Mouse (Mus musculus) 3T3-L1 (cell line): Measurements from ENCODE around the gene Zfp629.
A peak's percentile ranks its signal among the peaks of the same experiment; 100 is the strongest.

ENCODE experiments used
- DNase-seq: peaks from one replicate; pipeline ENCODE4 v3.0.0-alpha.2; 2015; ENCODE audit warnings: low read depth, low spot score

The Zfp629 gene

DNA sequence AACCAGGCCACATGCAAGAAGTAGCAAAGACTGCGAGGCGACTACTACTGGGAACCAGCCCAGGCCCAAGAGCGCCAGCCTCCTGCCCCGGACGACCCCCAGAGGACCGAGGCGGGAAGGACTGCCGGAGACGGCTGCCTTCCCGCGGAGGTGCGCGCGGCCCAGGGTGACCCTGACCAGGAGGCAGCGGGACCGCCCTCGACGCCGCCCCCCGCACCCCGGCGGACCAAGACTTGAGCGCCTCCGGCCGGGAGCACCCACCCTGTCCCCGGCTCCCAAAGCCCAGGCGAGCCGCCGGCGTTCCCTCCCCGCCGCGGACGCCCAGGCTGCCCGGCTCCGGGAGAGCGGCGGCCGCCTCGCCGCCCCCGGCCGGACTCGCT lies 1.1 kb downstream of the Zfp629 start:
- DNase-seq = peak; percentile 36

DNA sequence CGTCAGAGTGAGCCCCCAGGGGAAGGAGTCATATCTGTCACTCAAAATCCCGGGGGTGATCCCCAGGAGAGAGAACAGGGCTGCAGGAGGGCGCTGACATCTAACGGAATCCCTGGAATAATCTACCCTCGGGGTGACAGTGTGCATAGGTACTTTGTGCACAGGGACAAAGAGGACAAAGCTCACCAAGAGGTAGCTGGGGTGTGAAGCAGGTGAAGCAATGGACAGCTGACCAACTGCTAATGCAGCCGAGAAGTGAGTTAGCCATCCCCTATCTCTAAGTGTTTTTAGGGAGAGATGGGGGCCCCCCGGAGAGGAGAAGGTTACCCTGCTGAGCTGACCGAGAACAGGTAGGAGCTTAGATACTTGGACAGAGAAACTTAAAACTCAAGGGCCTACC lies 1.5 kb downstream of the Zfp629 start:
- no peak for DNase-seq

DNA sequence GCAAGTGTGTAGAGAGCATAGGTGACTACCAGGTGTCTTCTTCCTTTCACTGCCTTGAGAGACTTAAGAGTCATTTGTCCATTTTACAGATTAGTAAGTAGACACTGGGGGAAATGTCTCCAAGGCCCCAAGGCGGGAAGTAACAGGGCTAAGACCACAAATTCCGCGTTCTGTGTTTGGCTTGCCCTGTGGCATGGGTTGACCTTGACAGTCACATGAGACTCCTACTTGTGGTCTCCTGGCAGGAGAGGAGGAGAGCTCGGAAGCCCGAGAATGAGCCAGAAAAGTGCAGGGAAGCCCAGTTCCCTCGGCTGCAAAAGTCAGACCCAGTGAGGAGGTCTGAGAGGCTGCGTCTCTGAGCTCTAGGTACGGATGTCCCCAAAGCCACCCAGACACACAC lies 2.1 kb downstream of the Zfp629 start:
- DNase-seq = no peak

DNA sequence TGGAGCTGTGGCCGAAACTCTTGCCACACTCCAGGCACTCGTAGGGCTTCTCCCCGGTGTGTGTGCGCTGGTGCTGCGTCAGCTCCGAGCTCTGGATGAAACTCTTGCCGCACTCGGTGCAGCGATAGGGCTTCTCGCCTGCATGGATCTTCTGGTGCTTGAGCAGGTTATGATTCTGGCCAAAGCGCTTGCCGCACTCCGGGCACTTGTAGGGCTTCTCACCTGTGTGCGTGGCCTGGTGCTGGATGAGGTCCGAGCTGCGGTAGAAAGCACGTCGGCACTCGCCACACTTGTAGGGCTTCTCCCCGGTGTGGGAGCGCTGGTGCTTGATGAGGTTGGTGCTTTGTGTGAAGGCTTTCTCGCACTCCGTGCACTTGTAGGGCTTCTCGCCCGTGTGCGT lies 4.0 kb downstream of the Zfp629 start:
- no peak for DNase-seq

DNA sequence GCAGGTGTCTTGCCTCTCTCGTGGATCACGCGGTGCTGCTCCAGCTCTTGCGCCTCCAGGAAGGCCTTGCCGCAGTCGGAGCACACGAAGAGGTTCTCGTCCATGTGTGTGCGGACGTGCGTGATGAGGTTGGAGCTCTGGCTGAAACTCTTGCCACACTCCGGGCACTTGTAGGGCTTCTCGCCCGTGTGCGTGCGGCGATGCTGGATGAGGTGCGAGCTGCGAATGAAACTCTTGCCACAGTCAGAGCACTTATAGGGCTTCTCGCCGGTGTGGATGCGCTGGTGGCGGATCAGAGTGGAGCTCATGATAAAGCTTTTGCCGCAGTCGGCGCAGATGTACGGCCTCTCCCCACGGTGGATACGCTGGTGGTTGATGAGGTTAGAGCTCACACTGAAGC lies 4.6 kb downstream of the Zfp629 start:
- DNase-seq = no peak

DNA sequence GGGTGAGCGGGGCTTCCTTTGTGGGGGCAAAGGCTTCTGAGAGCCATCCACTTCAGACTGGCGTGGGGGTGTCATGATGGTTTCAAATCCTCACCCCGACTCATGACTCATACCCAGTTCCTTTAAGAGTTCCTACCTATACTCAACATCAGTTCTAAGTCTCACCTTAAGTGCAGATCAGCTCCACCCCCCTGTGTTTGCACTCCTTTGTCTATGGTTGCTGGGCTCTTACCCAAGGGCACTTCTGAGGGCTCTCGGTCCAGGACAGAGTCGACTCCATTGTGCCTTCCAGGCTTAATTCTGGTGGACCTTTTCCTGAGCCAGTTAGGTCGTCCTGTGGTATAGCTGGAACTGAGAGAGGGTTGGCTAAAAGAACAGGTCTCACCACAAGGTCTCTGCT lies 8.4 kb downstream of the Zfp629 start:
- no peak for DNase-seq

DNA sequence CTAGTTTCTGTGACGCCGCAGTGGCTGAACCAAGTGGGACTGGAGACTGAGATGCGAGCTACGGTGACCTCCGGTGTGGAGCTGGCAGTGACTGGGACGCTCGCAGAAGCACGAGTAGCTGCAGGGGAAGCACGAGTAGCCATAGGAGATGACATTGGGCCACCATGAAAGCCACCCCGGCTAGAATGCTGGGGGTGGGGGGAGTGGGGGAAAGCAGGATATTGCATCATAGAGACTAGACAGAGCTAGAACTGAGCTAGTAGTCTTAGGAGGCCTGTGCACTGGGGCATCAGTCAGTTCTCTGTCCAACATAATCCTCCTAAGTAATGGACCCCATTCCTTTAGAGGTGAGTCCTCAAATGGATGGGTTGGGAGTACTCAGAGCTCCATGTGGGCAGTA lies 11.3 kb downstream of the Zfp629 start:
- DNase-seq = no peak

DNA sequence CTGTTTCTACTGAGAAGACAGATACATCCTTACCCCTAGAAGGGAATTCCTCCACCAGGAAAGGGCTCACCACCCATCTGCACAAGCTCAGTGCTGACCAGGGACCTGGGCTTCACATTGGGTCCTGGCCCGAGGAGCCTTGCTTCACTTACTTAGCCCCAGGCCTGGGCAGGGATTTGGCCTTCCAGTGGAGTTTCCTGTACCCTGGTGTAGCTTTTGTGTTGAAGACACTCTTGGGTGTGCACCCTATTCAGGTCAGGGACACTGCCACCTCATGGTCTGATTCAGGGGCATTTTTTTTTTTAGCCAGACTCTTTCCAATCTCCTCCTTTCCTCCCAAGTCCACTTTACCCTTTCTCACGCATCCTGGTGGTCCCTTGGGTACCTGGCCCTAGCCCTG lies 12.7 kb downstream of the Zfp629 start:
- no peak for DNase-seq

DNA sequence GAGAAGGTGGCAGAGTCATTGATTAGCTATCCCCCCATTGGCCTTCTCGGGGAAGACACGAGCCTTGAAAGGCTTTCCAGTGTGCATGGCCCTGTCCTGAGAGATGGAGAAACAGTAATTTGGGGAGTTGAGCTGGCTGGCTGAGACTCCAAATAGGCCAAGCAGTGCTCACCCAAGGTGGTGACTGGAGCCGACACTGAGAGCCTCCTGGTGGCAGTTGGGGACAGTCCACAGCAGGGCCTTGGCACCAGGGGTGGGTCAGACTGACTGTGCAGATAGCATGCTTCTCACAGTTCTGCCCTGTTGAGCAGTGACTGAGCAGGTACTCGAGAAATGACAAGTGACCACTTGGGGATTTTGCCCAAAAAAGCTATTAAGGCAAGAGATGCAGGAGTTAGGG lies 13.9 kb downstream of the Zfp629 start:
- no peak for DNase-seq

DNA sequence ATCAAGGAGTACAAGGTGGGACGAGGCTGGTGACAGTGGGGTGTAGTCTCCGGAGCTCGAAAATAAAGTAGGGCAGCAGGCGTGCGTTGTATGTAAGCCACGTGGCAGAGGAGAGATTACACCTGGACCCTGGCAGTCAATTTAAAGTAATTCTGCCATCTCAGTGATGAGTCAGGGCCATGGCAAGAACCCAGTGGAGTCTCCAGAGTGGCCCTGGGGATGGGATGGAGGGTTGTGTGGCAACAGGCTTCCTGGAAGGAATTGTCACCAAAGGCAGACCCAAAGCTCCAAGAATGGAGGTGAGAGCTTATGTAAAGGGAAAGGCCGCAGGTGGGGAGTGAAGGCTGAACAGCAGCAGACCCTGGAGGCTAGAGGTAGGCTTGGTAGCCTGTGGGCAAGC lies 15.0 kb downstream of the Zfp629 start:
- DNase-seq = no peak

DNA sequence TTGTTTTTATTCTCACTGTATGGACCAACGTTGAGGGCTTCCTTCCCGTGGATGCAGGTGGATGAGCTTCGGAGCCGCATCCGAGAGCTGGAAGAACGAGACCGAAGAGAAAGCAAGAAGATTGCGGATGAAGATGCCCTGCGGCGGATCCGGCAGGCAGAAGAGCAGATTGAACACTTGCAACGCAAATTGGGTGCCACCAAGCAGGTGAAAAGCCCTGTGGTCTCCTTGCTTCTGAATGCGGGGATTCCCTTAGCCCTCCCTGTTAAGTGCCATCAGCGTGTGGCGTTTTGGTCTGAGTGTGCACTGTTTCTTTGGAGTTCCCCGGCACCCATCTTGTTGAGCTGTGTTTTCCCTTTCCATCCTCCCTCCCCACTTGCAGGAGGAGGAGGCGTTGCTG lies 18.9 kb downstream of the Zfp629 start:
- DNase-seq = no peak

DNA sequence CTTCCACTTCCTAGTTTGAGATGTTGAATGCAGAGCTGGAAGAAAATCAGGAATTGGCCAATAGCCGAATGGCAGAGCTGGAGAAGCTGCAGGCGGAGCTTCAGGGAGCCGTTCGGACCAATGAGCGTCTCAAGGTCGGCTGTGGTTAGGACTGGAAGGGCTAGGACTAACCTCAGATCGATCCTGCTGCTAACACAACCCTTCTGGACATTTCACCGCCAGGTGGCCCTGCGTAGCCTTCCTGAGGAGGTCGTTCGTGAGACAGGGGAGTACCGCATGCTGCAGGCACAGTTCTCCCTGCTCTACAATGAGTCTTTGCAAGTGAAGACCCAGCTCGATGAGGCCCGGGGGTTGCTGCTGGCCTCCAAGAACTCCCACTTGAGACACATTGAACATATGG lies 23.0 kb downstream of the Zfp629 start:
- no peak for DNase-seq

DNA sequence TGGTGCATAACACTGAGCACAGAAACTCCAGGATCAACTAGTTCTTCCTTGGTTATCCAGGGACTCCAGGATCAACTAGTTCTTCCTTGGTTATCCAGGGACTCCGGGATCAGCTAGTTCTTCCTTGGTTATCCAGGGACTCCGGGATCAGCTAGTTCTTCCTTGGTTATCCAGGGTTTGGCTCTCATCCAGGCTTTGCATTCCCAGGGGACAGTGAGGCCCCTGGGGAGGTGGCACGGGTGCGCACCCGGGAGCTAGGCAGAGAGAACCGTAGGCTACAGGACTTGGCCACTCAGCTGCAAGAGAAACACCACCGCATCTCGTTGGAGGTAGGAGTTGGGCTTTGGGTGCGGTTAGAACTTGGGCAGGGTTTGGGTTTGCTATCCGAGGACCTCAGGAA lies 24.5 kb downstream of the Zfp629 start:
- no peak for DNase-seq

DNA sequence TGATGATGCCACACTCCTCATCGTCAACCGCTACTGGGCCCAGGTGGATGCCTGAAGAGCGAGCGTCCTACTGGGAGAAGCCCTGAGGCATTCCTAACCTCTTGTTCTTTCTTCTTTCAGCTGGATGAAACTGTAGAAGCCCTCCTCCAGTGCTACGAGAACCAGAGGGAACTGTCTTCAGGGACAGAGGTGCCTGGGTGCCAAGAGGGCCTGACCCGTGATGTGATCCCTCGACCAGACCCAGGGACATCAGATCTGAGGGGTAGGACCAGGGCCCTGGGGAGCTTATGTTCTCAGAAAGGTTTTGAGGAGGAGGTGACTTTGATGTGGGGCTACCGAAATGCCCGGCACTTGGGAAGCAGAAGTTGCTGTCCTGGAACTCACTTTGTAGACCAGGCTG lies 26.0 kb downstream of the Zfp629 start:
- DNase-seq = no peak

DNA sequence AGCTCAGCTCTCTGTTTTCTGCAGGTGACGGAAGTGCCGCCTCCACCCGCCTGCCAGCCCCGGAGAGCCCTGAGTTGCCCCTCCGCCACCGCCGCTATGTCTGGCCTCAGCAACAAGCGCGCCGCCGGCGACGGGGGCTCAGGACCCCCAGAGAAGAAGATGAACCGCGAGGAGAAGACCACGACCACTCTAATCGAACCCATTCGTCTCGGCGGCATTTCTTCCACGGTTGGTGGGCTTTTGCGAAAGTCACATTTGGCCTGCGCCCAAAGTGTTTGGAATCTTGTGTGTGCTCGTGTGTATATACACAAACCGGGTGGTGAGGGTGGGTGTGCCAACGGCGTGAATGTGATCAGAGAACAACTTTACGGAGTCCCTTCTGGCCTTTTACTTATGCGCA lies 26.7 kb downstream of the Zfp629 start:
- DNase-seq = no peak

DNA sequence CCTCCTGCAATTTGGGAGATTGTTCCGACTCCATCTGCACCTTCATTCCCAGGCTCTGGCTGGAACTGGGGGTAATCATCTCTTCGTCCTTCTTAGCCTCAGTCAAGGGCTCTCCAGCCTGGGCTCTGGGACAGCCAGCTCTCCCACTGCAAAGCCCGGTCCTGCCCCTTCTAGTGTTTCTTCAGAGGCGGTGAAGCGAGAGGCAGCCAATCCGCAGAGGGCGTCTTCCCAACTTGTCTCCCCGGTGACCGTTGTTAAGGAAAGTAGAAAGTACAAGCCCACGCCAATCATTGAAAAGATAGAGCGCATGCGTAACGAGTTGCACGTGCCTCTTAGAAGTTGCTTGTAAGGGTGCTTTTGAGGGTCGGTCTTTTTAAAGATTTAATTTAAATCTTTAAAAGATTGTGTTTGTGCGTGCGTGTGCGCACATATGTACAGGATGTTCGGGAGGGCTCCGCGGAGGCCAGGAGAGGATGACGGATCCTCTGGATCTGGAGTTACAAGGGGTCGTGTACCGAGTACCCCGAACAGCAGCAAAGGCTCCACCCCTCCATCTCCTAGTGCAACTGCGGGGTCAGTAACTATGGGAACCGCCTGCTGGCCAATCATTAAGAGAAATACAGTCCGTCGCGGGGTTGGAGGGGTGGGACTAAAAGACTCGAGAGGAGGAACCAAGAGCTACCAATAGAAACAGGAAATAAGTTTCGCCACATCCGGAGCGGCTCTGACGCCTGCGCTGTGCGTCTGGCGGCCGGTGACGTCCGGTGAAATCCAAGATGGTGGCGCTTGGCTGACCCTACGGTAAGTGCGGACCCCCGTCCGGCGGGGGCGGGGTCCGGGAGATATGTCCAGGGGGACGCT lies 27.4 kb downstream of the Zfp629 start, which contains the start of the genes Ccdc189 and Rnf40:
Ccdc189 (minus strand) TSS at position 585 of the 861 bp plus-strand sequence.
Rnf40 (plus strand) TSS at position 757 of the 861 bp plus-strand sequence.
- DNase-seq = peak; percentile 99

DNA sequence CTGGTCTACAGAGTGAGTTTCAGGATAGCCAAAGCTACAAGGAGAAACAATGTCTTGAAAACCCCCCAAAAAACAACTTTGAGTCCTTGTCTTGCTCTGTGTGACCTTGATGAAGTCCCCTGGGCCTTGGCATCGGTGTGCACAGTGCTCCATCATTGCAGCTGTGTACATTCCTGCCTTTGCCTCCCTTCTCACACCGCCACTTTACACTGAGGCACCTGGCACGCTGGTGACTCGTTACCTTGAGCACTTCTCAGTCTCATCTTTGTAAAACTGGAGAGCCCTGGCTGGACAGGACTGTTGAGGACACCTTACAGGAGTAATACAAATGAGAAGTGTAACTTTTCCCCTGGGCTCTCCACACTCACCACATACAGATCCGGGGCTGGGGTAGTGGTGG lies 28.4 kb downstream of the Zfp629 start:
- DNase-seq = no peak

DNA sequence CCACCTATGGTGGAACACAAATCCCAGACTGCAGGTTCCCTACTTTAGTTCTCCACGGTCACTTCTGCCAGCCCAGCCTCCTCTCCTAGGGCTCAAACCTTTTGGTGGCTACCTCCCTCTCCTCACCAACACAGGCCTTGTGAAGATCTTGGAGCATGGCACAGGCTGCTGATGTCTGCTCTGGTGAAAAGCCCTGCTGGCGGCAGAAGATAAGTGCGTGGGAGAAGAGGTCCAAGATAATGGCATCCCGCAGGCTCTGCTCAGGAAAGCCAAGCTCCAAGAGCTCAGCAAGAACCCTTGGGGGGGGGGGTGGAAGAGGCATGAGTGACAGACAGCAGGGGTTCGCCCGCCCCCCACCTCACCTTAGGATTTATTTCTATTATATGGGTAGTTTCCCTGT lies 29.4 kb downstream of the Zfp629 start:
- no peak for DNase-seq

DNA sequence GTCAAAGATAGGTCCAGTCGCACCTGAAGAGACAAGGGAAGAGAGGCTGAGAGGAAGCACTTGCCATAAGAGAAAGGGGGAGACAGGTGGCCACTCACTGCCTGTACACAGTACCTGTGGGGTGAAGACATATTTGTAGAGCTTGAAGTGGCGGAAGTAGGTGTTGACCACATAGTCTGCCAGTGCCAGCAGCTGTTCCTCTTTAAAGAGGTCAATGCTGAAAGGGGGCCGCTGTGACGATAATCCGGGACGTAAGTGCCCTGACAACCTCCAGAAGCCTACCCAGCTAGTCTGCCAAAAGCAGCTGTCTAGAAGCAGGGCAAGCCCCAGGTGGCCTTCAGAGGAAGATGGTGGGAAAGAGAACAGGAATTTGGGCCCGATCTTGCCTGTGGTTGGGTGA lies 30.6 kb downstream of the Zfp629 start:
- no peak for DNase-seq

DNA sequence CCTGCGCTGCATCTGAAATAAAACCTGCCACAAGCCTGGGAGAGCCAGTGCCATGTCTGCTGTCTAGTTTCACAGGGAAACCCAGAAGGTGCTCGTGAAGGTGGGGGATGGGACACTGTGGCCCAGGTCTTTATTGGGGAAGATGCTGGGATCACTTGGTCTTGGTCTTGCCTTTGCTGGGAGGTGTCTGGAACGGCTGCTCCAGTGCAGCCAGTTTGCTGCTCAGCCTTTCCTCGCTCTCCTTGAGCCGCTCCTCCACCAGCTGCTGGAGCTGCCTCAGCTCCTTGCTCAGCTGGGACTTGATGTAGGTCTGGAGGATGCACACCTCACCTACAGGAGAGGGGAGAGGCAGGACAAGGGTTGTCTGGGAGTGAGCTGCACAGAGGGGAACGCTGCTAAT lies 32.3 kb downstream of the Zfp629 start:
- DNase-seq = no peak

DNA sequence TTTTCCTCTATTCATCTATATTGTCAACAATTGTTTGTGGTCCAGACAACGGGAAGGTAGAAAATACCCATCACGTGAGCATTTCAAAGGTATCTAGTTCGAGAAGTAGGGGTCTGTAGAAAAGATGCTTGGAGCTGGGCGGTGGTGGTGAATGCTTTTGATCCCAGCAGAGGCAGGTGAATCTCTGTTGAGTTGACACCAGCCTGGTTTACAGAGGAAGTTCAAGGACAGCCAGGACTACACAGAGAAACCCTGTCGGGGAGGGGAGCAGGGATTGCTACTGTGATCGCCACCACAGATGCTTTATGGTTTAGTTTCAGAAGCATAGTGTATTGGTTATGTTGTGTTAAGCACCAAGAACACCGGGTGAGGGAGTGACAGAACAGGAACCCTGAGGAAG lies 41.5 kb downstream of the Zfp629 start:
- no peak for DNase-seq

DNA sequence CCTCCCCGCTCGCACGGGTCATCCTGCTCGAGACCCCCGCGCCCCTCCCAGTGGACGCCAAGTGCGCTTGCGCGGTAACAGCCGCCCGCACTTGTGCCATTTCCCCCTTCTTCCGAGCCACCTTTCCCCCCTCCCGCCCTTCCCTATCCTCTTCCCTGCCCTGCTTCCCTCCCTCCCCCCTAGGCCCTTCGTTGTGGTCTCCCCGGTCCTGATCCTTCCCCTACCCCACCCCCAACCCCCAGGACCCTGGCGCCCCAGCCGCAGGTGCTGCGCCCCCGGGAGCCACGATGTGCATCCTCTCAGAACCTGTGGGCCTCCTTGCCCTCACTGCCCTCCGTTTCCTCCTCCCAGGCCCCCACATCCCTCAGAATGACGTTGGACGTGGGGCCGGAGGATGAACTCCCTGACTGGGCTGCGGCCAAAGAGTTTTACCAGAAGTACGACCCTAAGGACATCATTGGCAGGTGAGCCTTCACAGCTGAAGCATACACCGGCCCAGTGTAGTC lies 42.0 kb downstream of the Zfp629 start:
- no peak for DNase-seq

DNA sequence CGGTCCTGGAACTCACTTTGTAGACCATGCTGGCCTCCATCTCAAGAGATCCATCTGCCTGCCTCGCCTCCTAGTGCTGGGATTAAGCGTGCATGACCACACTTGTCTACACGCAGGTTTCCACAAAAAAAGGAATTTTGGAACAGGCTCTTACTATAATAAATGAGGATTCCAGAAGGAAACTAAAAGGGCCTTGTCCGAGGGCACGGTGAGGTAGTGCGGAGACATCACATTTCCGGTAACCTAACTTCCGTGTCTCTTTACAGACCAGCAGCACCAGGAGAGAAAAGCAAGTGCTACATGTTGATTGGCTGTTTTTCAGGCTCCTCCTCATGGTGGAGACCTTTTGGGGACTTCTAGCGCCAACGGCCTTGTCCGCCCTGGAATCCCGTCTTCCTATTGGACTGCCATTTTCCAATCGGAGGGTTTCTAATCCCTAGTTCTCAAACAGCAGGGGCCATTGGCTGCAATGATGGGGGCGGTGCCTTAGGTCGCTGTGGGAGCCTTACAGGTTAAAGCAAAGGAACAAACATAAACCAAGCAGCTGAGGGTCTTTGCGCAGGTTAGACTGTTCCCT lies 42.6 kb downstream of the Zfp629 start, which contains the start of gene Phkg2:
Phkg2 (plus strand) TSS at position 446 of the 577 bp plus-strand sequence.
- peak; percentile 99 for DNase-seq
